Mouse (Mus musculus): Measurements from ENCODE around the gene Akt1. TPM values are rescaled to one million over a fixed set of nuclear protein-coding genes. Genes with fewer than 3 reads are reported as not detected.
A peak's percentile ranks its signal among the peaks of the same experiment; 100 is the strongest.

Gene Akt1
- polyA plus RNA-seq, 1 experiment: 105 TPM

- TF ChIP-seq CTCF (IDR thresholded peaks at IDR 0.05; ENCODE audit: extremely low read depth, insufficient read depth, insufficient read length, insufficient replicate concordance) (no peak), POLR2A (IDR thresholded peaks at IDR 0.05; ENCODE audit: low read depth, low read length) (no peak)
- 60% methylated on average over 10 of the region's 10 CpGs for WGBS
- Histone ChIP-seq H3K4me3 (ENCODE audit: extremely low read depth, insufficient read depth, insufficient read length) (no peak overlapping the region), H3K36me3 (ENCODE audit: control insufficient read depth, insufficient read depth, low read length) (peaks cover 12% of the 10 kb centered on the region), H3K27me3 (ENCODE audit: control insufficient read depth, insufficient read depth, low read length) (no peaks in the 10 kb centered on the region), H3K27ac (ENCODE audit: insufficient read depth, low read length) (peak overlapping the region; percentile 34), H3K4me1 (ENCODE audit: control insufficient read depth, insufficient read depth, insufficient read length) (peaks cover 13% of the 10 kb centered on the region; the same call in 1 of the 2 replicates)
- no peak for DNase-seq (ENCODE audit: low read depth in 1 of 2, low spot score in 2 of 2)
Measured at GRCm38 (mm10) chr12:112667619-112668297, 6.9 kb downstream of the Akt1 start.

DNA sequence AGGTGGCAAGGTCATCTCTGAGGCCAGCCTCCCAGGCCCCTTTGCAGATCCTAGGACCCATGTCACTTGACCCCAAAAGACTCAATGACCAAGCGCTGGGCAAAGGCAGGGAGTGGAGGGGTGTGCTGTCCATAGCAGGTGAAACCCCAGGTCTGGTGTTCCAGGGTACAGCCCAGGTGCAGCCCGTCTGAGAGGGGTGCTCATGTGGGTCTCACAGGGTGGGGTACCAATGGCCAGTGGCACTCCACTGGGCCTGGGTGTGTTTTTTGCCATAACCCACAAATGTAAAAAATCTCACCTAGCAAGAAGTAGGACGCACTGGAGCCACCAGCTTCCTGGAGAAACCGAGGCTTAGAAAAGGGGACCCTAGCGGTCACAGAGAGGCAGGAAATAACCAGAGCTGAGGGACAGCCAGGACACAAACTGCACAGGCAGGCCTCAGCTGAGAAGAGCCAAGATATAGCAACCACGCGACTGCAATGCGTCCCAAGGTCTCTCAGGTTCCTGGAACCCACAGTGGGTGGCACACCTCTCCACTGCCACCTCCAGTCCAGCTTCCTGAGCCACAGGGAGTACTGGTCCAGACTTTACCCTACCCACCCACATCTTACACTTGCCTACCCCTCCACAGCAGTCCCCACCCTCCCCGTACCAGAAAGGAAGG lies 8.7 kb downstream of the Akt1 start:
- Histone ChIP-seq H3K4me1 (ENCODE audit: control insufficient read depth, insufficient read depth, insufficient read length) (peaks cover 12% of the 10 kb centered on the region; the same call in 1 of the 2 replicates), H3K27ac (ENCODE audit: insufficient read depth, low read length) (no peak overlapping the region), H3K4me3 (ENCODE audit: extremely low read depth, insufficient read depth, insufficient read length) (no peak overlapping the region), H3K36me3 (ENCODE audit: control insufficient read depth, insufficient read depth, low read length) (peaks cover 22% of the 10 kb centered on the region), H3K27me3 (ENCODE audit: control insufficient read depth, insufficient read depth, low read length) (no peaks in the 10 kb centered on the region)
- no peak for DNase-seq (ENCODE audit: low read depth in 1 of 2, low spot score in 2 of 2)
- WGBS: 88% methylated on average over 9 of the region's 9 CpGs
- TF ChIP-seq CTCF (IDR thresholded peaks at IDR 0.05; ENCODE audit: extremely low read depth, insufficient read depth, insufficient read length, insufficient replicate concordance): no peak
- TF ChIP-seq POLR2A (IDR thresholded peaks at IDR 0.05; ENCODE audit: low read depth, low read length): no peak

GRCm38 (mm10) chr12:112665445-112665844 lies 9.2 kb downstream of the Akt1 start:
- peaks cover 23% of the 10 kb centered on the region for H3K36me3 ChIP-seq (ENCODE audit: control insufficient read depth, insufficient read depth, low read length)
- no peak overlapping the region for H3K27ac ChIP-seq (ENCODE audit: insufficient read depth, low read length)
- peaks cover 8% of the 10 kb centered on the region; the same call in 1 of the 2 replicates for H3K4me1 ChIP-seq (ENCODE audit: control insufficient read depth, insufficient read depth, insufficient read length)
- WGBS: 74% methylated on average over 18 of the region's 18 CpGs
- DNase-seq (ENCODE audit: low read depth in 1 of 2, low spot score in 2 of 2): no peak
- H3K4me3 ChIP-seq (ENCODE audit: extremely low read depth, insufficient read depth, insufficient read length): no peak overlapping the region
- TF ChIP-seq CTCF (IDR thresholded peaks at IDR 0.05; ENCODE audit: extremely low read depth, insufficient read depth, insufficient read length, insufficient replicate concordance) (no peak), POLR2A (IDR thresholded peaks at IDR 0.05; ENCODE audit: low read depth, low read length) (no peak)
- no peaks in the 10 kb centered on the region for H3K27me3 ChIP-seq (ENCODE audit: control insufficient read depth, insufficient read depth, low read length)

DNA sequence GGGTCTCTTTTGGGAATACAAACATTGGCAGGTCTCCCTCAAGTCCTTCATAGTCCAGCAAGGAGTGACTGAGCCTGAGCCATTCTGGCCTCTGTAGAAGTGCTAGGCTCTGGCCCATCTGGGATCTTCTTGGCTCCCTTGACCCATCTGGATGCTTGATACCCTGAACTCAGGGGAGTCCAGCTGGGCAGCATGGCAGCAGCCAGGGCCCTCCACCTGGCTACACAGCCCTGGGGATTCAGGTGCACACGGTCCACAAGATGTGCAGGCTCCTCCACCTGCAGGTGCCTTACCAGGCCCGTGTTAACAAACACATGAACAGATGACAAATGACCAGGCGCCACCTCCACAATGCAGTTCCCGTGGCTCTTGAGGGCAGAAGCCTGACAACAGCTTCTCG lies 10.0 kb downstream of the Akt1 start:
- peaks cover 23% of the 10 kb centered on the region for H3K36me3 ChIP-seq (ENCODE audit: control insufficient read depth, insufficient read depth, low read length)
- WGBS: 83% methylated on average over 5 of the region's 5 CpGs
- H3K27ac ChIP-seq (ENCODE audit: insufficient read depth, low read length): no peak overlapping the region
- TF ChIP-seq CTCF (IDR thresholded peaks at IDR 0.05; ENCODE audit: extremely low read depth, insufficient read depth, insufficient read length, insufficient replicate concordance) (no peak), POLR2A (IDR thresholded peaks at IDR 0.05; ENCODE audit: low read depth, low read length) (no peak)
- no peak for DNase-seq (ENCODE audit: low read depth in 1 of 2, low spot score in 2 of 2)
- H3K27me3 ChIP-seq (ENCODE audit: control insufficient read depth, insufficient read depth, low read length): no peaks in the 10 kb centered on the region
- peaks cover 8% of the 10 kb centered on the region; the same call in 1 of the 2 replicates for H3K4me1 ChIP-seq (ENCODE audit: control insufficient read depth, insufficient read depth, insufficient read length)
- H3K4me3 ChIP-seq (ENCODE audit: extremely low read depth, insufficient read depth, insufficient read length): no peak overlapping the region

- no peak for DNase-seq (ENCODE audit: low read depth in 1 of 2, low spot score in 2 of 2)
- WGBS: 84% methylated on average over 2 of the region's 2 CpGs
- peaks cover 3% of the 10 kb centered on the region; the same call in 1 of the 2 replicates for H3K4me1 ChIP-seq (ENCODE audit: control insufficient read depth, insufficient read depth, insufficient read length)
- H3K27ac ChIP-seq (ENCODE audit: insufficient read depth, low read length): no peak overlapping the region
- no peak overlapping the region for H3K4me3 ChIP-seq (ENCODE audit: extremely low read depth, insufficient read depth, insufficient read length)
- TF ChIP-seq CTCF (IDR thresholded peaks at IDR 0.05; ENCODE audit: extremely low read depth, insufficient read depth, insufficient read length, insufficient replicate concordance): no peak
- no peak for TF ChIP-seq POLR2A (IDR thresholded peaks at IDR 0.05; ENCODE audit: low read depth, low read length)
- H3K27me3 ChIP-seq (ENCODE audit: control insufficient read depth, insufficient read depth, low read length): no peaks in the 10 kb centered on the region
- peaks cover 27% of the 10 kb centered on the region for H3K36me3 ChIP-seq (ENCODE audit: control insufficient read depth, insufficient read depth, low read length)
Measured at GRCm38 (mm10) chr12:112664124-112664523, 10.6 kb downstream of the Akt1 start.

DNA sequence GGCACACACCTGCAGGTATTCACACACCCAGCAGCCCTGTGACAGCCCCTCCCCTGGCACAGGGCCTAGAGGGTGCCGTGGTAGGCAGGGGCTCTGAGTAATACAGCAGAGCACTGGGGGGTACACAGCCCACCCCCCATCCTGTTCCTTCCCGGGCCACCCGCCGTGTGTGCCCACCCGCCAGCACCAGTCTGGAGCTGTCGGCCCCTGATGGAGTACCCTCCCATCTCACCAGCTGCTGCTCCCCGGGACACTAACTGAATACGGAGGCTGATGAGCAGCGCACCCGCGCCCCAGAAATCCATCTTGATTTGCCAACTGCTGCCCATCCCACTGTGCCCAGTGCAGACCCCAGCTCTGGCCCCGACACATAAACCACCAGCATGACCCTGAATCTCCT lies 11.0 kb downstream of the Akt1 start:
- Histone ChIP-seq H3K36me3 (ENCODE audit: control insufficient read depth, insufficient read depth, low read length) (peaks cover 30% of the 10 kb centered on the region), H3K4me3 (ENCODE audit: extremely low read depth, insufficient read depth, insufficient read length) (no peak overlapping the region), H3K4me1 (ENCODE audit: control insufficient read depth, insufficient read depth, insufficient read length) (no peaks in the 10 kb centered on the region; the same call in 1 of the 2 replicates), H3K27ac (ENCODE audit: insufficient read depth, low read length) (no peak overlapping the region), H3K27me3 (ENCODE audit: control insufficient read depth, insufficient read depth, low read length) (no peaks in the 10 kb centered on the region)
- 95% methylated on average over 12 of the region's 12 CpGs for WGBS
- no peak for DNase-seq (ENCODE audit: low read depth in 1 of 2, low spot score in 2 of 2)
- TF ChIP-seq CTCF (IDR thresholded peaks at IDR 0.05; ENCODE audit: extremely low read depth, insufficient read depth, insufficient read length, insufficient replicate concordance) (no peak), POLR2A (IDR thresholded peaks at IDR 0.05; ENCODE audit: low read depth, low read length) (no peak)

DNA sequence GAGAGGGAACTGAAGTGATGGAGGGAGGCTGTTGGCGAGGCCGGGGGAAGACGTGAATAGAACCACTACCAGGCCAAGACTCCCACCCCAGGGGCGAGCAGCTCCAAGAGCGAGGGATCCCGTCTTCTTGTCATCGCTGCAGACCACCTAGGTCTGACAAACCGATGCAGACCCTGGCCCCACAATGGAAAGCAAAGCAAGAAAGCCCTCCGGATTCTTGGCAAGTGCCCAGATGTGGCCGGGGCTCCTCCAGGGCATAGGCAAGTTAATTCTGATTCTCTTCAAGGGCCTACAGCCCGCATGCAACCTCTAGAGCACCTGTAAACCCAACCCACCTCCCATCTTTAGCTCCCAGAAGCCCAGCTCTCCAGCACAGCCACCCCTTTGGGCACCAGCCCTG lies 11.4 kb downstream of the Akt1 start:
- Histone ChIP-seq H3K36me3 (ENCODE audit: control insufficient read depth, insufficient read depth, low read length) (peaks cover 33% of the 10 kb centered on the region), H3K27me3 (ENCODE audit: control insufficient read depth, insufficient read depth, low read length) (no peaks in the 10 kb centered on the region), H3K4me1 (ENCODE audit: control insufficient read depth, insufficient read depth, insufficient read length) (no peaks in the 10 kb centered on the region; the same call in 1 of the 2 replicates), H3K4me3 (ENCODE audit: extremely low read depth, insufficient read depth, insufficient read length) (no peak overlapping the region), H3K27ac (ENCODE audit: insufficient read depth, low read length) (no peak overlapping the region)
- no peak for DNase-seq (ENCODE audit: low read depth in 1 of 2, low spot score in 2 of 2)
- WGBS: 95% methylated on average over 11 of the region's 11 CpGs
- TF ChIP-seq POLR2A (IDR thresholded peaks at IDR 0.05; ENCODE audit: low read depth, low read length): no peak
- no peak for TF ChIP-seq CTCF (IDR thresholded peaks at IDR 0.05; ENCODE audit: extremely low read depth, insufficient read depth, insufficient read length, insufficient replicate concordance)
